Mouse (Mus musculus) frontal cortex, postnatal 25 days (tissue): ENCODE data around the gene Abhd12.
A peak's percentile ranks its signal among the peaks of the same experiment; 100 is the strongest.
"Not testable (repeated sequence)": the region's sequence is repeated elsewhere in the genome, so short reads cannot be mapped to it uniquely, and the experiment has no call there.

Experiments used
- DNase-seq, 2 experiments: peaks; one replicate each; pipeline ENCODE4 v3.0.0; 2022; ENCODE audit warnings: low spot score in 2 of 2

The Abhd12 gene

DNA sequence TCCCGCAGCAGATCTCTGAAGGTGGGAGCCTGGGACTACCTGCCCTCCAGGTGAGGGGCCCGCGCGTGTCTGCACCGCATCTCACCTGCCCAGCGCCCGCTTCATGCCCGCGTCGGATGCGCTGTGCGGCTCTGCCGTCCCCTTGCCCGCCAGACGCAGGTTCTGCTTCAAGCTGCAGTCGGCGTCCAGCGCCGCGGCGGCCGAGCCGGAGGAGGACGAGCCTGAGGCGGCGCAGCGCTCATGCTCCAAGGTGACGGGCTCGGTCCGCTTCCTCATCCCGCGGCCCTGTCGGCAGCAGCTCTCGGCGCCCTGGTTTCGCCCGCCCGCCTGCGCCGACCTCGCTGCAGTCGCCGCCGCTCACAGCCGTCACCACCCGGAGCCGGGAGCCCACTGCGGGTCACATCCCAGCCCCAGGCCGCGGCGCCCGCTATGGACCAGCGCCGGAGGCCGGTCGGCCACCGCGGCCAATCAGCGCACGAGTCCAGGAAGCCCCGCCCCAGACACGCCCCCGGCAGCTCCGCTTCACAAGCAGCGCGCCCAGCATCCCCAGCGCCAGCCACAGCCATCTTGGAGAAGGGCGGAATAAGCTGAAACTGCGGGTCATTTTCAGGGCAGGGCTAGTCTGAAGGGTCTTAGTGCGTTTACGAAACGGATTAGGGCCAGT, at the start of gene Abhd12:
TSS of gene Abhd12 (minus strand) at position 470 of the 664 bp plus-strand sequence.
- DNase-seq: peak; percentile 95 to 96

DNA sequence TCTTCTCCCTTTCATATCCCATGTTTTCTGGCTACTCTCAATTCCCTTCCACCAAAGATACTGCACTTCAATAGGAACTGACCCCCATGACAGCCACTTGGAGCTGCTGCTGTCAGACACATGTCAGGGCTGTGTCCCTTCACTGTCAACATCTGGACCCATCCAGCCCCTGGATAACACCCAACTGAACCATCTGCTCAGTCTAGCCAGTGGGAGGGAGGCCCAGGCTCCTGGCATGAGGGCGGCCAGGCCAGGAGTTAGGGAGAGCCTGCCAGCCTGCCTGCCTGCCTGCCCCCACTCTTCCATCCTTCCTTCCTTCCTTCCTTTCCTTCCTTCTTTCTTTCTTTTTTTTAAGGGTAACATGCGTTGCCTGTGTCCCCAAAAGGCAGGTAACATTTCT, 46.7 kb upstream of the Abhd12 start:
- DNase-seq: no peak

DNA sequence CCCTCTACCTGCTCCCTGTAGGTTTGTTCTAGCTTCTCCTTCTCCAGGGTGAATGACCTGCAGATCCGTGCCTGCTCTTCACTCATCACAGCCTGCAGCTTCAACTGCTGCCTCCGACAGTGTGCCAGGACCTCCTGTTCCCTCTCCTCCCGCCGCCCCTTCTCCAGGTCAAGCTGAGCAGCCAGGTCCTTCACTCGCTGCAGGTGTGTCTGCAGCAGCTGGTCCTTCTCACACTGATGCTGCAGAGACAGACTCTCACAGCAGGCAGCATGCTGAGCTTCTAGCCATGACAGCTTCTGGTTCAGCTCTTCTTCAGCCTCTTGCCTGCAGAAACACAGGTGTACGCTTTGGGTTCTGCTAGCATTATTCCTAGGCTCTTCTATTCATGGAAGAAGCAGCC, 45.5 kb upstream of the Abhd12 start:
- DNase-seq: no peak

DNA sequence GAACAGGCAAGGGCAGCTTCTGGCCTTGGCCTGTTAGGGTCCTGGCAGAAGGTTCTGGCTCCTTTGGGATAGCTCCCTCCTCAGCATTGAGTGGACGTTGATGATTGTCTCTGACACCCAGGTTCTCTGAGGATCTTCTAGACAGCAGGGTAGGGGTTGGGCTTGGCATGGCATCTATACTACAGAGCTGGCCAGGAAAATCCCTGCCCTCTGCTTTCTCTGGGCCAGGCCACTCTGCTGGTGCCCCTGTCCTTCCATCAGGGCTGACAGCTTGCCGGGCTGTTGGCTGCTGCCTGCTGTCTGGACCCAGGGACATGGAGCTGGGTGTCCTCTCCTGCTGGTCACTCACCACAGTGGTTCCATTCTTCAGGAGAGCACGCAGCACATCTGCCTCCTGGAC, 45.1 kb upstream of the Abhd12 start:
- DNase-seq: no peak

DNA sequence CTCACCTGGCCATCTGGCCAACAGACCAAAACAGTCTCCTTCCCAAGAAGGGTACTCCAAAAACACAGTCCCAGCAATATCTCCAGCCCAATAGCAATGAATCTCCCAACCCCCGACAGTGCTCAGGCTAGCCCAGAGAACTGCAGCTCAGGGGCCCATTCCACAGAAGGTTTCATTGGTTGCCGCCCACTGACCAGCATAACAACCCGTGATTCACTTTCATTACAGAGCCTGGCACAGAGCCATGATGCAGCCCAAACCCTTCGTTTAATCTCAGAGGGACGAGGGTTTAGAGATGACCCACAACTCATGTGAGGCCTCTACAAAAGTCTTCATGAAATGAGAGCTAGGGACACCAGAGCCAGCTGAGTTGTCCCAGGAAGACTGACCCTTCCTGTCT, 44.2 kb upstream of the Abhd12 start:
- DNase-seq: no peak

DNA sequence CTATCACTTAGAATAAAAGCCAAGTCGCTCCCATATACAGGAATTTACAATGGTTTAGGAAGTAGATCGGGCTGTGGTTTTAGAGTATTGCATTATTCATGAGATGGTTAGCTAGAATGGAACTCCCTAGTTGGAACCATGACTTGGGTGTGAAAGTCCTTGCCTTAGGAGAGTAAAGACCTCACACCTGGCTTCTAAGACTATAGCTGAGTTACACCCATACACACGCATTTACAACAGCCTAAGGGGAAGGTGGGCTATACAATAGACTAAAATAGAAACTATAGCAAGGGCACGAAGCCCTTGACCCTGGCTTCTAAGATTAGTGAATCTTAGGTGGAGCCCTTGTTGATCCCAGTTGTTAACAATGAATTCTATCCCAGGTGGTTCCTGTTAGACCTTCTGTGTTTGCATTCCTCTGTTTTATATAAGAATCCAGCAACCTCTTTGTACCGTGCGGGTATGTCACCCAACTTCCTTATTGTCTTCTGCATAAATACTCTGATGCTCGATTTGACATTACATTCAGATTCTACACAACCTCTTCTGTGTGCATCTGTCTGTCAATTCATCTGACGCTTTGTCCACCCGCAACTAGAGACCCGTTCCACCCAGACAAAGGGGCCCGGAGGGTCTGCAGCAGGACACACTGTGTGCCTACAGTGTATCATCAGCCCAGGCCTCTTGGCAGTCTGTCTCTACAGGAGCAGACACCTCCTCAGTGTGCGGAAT, 43.5 kb upstream of the Abhd12 start:
- not testable (repeated sequence) for DNase-seq

DNA sequence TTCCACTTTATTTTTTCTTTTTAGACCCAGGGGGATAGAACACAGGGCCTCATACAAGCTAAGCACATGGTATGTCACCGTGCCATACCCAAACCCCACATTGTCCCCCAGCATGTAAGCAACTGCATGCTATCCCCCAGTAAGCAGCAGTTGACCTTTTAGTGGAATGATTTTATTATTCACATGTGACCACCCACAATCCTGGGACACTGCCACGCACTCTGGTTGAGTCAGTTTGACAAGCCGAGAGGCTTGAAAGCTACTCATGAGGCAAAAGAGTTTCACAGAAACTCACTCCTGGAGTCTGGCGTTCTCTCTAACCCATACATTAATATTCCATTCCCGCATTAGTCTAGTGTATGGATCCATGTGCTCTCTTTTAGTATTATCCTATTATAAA, 42.8 kb upstream of the Abhd12 start:
- DNase-seq: not testable (repeated sequence)

DNA sequence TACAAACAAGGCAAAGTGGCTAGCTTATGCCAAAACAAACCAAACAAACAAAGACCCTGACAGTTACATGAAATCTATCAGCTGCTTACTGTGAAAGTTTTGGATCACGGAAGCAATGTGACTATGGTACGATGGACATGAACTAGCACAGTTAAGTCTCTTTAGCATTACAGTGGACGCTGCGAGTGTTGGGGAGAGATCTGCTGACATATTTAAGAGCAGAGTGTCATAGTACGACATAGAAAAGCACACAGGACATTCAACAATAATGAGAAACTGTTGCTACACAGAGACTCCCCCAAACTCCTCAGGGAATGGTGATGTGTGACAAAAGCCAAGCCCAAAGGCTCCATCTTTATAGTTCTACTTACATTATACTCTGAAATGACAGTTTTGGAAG, 39.5 kb upstream of the Abhd12 start:
- no peak for DNase-seq

DNA sequence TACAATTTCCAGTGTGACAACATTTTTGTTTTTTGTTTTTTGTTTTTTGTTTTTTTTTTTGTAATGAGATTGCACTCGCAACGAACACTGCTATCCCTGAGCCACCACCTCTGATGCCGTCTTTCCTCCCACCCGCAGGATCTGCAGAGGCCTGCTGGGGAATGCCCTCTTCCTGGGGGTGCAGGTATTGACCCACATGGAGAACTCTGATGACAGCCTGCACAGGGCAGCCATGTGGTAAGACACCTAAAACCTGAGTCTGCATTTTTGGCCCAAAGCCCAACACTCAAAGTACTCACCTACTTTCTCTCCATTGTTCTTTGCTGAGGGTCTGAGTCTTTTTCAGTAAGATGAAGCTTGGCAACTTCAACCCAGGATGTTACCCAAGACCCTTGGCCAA, 30.1 kb upstream of the Abhd12 start:
- DNase-seq: no peak

DNA sequence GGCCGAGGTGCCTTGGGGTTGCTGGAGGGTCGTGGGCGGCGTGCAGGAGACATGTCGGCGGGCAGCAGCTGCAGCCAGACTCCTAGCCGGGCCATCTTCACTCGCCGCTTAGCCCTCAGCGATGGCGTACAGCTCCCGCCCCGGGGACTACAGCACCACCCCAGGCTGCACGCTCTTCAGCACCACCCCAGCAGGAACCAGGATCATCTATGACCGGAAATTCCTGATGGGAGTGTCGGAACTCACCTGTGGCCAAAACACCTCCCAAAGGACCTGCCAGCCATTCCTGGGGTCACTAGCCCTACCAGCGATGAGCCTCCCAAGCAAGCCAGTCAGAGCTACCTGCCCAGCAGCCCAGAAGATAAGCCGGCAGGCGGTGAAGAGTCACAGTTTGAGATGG, 28.9 kb upstream of the Abhd12 start:
- no peak for DNase-seq

DNA sequence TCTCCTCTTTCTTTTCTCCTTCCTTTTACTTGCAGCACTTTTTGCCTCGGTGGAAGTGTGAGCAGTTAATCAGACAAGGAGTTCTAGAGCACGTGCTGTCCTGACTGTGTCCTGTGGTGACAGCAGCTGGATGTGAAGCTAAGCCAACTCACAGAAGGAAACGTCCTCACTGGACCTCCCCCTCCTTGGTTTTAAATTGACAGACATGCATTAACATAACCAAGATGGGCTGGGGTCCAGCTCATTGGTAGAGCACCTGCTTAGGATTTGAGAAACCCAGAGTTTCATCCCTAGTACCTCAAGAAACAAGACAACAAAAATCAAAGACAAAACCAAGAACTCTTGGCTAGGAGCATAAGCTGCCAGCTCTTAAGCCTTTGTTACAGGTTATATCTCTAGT, 26.3 kb upstream of the Abhd12 start:
- no peak for DNase-seq

DNA sequence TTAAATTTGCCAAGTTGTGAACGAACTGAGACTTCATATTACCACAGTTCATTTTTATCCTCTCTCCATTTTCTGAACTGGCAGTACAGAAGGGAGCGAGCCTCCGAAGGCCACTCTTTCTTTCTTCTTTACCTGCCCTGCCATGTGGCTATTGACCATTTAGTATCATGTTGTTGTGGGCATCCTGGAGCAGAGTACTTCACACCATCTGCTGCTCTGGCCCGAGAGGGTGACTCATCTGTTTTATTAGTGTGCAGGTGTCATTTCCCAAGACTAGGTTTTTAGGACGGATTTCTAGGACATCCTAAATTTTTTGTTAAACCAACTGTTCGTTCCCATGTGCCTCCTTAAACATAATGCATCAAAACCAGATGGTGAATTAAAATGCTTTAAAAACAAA, 24.6 kb upstream of the Abhd12 start:
- DNase-seq: no peak

DNA sequence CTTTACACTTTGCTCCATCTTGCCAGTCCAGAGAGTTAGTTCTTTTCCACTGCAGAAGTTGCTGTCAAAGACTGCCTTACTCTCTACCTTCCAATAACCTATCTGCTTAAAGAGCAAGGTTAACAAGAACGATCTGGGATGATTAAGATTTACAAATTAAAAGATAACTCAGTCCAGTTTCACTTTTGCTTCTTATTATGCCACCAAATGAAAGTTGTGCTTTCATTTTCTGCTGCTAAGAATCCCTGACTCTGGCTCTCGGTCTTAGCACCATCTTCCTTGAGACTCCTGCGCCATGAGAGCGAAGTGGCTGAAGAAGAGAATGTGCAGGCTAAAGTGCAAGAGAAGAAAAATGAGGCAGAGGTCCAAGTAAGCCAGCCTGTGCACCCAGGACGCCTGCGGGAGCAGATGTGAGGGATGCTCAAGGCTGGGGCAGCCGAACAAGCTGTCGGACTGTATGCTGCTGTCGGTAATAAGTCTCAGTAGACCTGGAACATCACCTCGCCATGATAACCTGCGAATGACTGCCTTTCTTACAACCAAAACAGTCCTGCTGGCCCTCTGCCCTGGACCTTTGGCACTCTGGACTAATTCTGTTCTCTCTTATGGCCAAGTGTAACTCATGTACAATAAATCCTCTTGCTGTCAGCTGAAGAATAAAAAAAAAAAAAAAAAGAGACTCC, 22.6 kb upstream of the Abhd12 start:
- DNase-seq: no peak

DNA sequence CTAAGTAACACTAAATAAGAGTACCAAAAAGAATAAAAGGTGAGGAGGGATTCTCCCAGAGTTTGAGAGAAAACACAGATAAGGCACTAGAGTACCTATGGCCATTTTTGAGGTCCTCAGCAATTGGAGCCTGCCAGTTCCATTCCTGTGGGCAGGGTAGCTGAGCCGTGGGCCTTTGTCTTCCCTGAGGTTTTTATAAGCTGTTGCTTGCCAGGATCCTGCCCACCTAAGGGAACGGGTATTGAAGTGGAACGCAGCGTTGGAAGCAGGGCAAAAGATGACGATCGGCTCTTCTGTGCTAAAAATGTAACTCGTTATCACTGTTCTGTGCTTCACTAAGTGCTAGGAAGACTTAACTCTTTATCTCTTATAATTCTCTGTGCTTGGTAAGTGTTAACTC, 19.0 kb upstream of the Abhd12 start:
- DNase-seq: no peak

DNA sequence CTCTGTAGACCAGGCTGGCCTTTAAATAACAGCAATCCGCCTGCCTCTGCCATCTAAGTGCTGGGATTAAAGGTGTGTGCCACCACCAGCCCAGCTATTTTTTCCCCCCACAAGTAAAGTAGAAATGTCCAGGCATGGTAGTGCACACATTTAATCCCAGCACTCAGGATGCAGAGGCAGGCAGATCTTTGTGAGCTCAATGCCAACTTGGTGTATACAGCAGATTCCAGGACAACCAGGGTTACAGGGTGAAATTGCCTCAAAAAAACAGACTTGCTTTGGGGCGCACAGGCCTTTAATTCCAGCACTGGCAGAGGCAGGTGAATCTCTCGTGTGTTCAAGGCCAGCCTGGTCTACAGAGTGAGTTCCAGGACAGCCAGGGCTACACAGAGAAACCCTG, 18.5 kb upstream of the Abhd12 start:
- DNase-seq: no peak

DNA sequence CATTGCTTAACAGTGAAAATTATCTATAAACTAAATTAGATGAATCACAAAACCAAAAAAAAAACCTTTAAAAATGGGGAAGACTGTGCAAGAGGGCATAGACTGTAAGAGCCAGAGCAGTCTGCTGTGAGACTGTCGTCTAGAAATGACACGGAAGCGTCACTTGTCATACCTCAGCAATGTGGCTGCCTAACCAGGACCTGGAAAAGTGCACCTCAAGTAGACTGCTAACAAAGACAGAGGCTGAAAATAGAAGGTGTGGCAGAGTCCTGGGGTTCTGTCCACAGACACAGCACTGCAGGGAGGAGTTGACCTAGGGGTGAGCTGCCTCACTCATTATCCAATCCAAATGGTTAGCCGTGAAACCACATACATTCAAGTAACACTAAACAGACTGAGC, 17.6 kb upstream of the Abhd12 start:
- DNase-seq: no peak

DNA sequence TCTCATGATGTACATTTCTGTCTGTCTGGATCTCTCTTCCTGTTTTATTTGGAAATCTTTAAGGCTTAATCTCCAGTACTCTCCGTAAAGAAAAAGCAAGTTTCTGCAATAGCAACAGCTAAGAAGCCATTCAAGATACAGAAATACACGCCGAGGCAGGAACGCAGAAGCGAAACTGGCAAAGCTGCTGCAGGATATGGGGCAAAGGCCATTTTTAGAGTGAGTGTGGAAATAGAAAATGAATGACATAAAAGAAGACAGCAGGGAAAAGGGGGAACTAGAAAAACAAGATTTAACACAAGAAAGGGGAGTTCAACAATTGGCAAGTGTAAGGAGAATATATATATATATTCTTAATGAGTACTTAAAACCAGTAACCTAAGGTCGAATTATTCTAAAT, 17.2 kb upstream of the Abhd12 start:
- no peak for DNase-seq

DNA sequence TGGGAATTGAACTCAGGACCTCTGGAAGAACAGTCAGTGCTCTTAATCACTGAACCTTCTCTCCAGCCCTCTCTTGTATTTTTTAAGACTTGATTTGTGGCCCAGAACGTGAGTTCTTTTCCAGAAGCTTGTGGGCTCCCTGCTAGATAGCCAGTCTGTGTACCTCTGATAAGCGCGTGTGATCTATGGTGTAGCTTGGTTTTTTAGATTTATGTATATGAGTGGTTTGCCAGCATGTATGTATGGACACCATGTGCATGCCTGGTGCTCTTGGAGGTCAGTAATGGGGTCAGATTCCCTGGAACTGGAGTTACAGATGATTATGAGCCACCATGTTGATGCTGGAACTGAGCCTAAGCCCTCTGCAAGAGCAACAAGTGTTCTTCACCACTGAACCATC, 16.0 kb upstream of the Abhd12 start:
- no peak for DNase-seq

DNA sequence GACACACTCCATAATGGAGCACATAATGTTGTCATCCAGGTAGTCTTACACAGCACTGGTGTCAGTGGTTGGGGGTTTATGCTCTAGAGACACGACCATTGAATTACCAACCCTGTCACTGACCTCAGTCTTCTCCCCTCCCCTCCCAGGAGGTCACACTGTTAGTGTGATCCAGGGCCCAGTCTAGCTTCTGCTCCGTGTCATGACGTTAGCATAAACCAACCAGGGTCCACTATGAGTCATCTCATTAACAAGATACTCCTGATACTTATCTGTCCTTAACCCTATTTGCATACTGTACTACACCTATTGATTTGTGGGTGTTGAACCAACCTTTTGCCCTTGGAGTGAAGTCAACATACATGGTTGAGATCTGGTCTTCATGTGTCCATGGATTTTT, 14.2 kb upstream of the Abhd12 start:
- DNase-seq: no peak

DNA sequence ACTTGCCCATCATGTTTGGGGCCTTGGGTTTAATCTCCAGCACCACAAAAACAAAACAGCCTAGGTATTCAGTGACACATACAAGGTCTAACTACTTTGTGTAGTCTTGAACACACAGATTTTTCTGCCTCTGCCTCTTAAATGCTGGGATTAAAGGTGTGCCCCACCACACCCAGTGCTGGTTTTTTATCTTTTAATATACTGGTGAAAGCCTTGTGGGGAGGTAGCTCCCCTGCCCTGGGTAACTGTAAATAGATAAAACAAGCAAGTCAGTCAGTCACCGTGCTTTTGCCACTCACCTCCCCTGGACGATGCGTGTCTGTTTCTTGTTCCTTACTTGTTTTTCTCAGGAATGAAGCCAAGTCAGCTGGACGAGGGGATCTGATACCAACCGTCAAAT, 11.2 kb upstream of the Abhd12 start:
- DNase-seq: no peak

DNA sequence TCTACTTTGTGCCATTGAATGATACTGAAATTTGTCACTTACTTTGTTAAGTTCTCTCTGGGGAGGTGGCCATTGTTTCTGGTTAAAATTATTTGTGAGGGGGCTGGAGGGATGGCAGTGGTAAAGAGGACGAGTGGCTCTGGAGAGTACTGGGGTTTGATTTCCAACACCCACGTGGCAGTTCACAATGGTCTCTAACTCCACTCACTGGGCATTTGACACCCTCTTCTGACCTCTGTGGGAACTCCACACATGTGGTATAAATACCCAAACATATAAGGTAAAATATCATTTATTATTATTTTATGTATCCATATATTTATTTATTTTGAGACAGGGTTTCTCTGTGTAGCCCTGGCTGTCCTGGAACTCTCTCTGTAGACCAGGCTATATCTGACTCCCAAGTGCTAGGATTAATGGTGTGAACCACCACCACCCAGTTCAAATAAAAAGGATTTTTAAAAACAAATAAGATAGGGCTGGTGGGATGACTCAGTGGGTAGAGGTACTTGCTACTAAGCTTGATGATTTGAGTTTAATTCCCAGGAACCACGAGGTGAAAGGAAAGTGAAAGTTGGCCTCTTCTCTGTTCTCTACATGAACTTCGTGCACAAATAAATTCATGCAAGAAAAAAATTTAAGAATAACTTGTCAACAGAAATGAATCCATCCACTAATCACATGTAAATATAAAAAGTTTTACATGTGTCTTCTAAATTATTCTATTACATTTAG, 10.4 kb upstream of the Abhd12 start:
- DNase-seq: no peak

DNA sequence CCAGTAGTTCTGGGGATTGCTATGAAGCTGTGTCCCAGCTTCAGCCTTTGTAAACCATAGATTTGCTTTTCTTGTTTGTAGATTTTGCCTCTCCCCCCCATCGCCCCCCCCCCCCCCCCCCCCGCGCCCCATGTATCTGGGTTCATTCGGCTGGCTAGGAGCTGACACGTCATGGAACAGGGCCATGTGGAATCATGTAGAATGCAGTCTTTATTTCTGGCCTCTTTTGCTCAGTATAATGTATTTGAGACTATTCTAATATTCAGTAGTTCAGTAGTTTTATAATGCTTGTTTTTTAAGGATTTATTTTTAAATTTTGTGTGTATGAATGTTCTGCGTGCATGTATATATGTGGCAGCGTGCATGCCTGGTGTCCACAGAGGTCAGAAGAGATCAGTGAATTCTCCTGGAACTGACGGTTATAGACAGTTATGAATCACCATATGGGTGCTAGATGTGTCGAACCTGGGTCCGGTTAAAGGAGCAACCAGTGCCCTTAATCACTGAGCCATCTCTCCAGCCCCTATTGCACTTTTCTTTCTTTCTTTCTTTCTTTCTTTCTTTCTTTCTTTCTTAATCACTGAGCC, 5.8 kb upstream of the Abhd12 start:
- no peak for DNase-seq
